Comparison of ENCODE assay signal across 12 mouse cellular contexts in the genomic region with DNA sequence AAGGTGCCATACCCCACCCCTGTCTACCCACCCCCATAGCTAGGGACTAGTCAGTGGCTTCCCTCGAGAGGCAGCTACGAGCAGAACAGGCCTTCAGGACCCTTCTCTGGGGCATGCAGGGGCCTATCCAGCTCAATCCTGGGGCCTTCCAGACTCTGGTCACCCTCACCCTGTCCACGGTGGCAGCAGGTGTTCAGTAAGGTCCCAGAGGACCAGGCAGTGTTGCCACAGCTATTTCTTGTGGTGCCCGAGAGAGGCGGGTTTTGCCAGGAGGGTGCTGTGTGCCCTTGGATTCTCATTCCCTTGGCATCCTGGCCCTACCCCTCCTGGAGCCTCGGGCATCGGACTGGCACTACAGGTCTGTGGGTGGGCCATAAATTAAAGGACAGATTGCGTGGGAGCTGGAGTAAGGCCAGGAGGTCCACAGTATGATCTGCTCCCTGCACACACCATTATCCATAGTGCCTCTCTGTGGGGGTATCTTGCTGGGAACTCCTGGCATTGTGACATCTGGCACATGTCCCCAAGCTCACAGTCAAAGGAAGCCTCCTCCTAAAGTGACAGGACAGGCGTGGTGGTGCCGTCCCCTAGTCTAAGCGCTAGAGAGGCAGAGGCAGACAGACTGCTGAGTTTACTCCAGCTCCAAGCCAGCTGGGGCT. TPM values are rescaled to one million over a fixed set of nuclear protein-coding genes. Genes with fewer than 3 reads are reported as not detected.
DNase-seq lines count a peak whose midpoint lies in the region; ATAC-seq and TF ChIP-seq lines count a peak whose summit lies in the region.
"Had no signal": no experiment of that assay in that cellular context is flagged by ENCODE, and none has a peak within 500 bp of the region (broad histone marks: within the 10 kb centered on the region; RNA-seq: fewer than 3 reads in every experiment).

No protein-coding gene starts in this region.

- no peaks in the 10 kb centered on the region for H3K36me3 ChIP-seq in forebrain, embryonic 10.5 days (replicated peaks)
- H3K36me3 ChIP-seq in forebrain, embryonic 11.5 days (ENCODE audit: control insufficient read depth, insufficient read depth, low read length) = no peaks in the 10 kb centered on the region
- no peaks in the 10 kb centered on the region for H3K36me3 ChIP-seq in midbrain, embryonic 14.5 days (ENCODE audit: control insufficient read depth, insufficient read depth, low read length)
- no peaks in the 10 kb centered on the region for H3K36me3 ChIP-seq in midbrain, embryonic 16.5 days (ENCODE audit: control insufficient read depth, insufficient read depth, low read length)
- no peaks in the 10 kb centered on the region for H3K36me3 ChIP-seq in hindbrain, postnatal 0 days (ENCODE audit: insufficient read depth, low read length)
- no peaks in the 10 kb centered on the region for H3K36me3 ChIP-seq in thymus, adult 2 months (ENCODE audit: control insufficient read depth, insufficient read depth, low read length)
- H3K36me3 ChIP-seq: heart, embryonic 10.5 days had no signal

- H3K4me2 ChIP-seq in forebrain, embryonic 11.5 days (ENCODE audit: low read depth, low read length, severe bottlenecking) = no peak overlapping the region
- H3K4me2 ChIP-seq in midbrain, embryonic 14.5 days (ENCODE audit: low read length) = no peak overlapping the region
- no peak overlapping the region for H3K4me2 ChIP-seq in midbrain, embryonic 16.5 days (ENCODE audit: low read length)
- no peak overlapping the region for H3K4me2 ChIP-seq in hindbrain, postnatal 0 days (ENCODE audit: low read depth, low read length)

- no peaks in the 10 kb centered on the region for H3K9me3 ChIP-seq in forebrain, embryonic 10.5 days
- H3K9me3 ChIP-seq in forebrain, embryonic 11.5 days (ENCODE audit: control insufficient read depth, low read length) = no peaks in the 10 kb centered on the region
- no peaks in the 10 kb centered on the region for H3K9me3 ChIP-seq in midbrain, embryonic 14.5 days (ENCODE audit: control insufficient read depth, low read length)
- no peaks in the 10 kb centered on the region for H3K9me3 ChIP-seq in midbrain, embryonic 16.5 days (replicated peaks; ENCODE audit: control insufficient read depth, low read length, poor library complexity, severe bottlenecking)
- no peaks in the 10 kb centered on the region for H3K9me3 ChIP-seq in hindbrain, postnatal 0 days (ENCODE audit: low read length)
- H3K9me3 ChIP-seq: heart, embryonic 10.5 days; megakaryocyte, embryonic 14.5 days had no signal

- peaks cover 47% of the 10 kb centered on the region for H3K4me1 ChIP-seq in forebrain, embryonic 10.5 days
- H3K4me1 ChIP-seq in forebrain, embryonic 11.5 days (replicated peaks; ENCODE audit: control insufficient read depth, insufficient read depth, low read length) = peaks cover 6% of the 10 kb centered on the region; the same call in 1 of the 2 replicates
- peaks cover 14% of the 10 kb centered on the region; the same call in 1 of the 2 replicates for H3K4me1 ChIP-seq in midbrain, embryonic 14.5 days (ENCODE audit: control insufficient read depth, insufficient read depth, low read length)
- H3K4me1 ChIP-seq in midbrain, embryonic 16.5 days (ENCODE audit: control insufficient read depth, insufficient read depth, low read length) = peaks cover 10% of the 10 kb centered on the region; the same call in 1 of the 2 replicates
- H3K4me1 ChIP-seq in hindbrain, postnatal 0 days (ENCODE audit: insufficient read depth, low read length) = no peaks in the 10 kb centered on the region; the same call in 1 of the 2 replicates
- H3K4me1 ChIP-seq in thymus, adult 2 months (replicated peaks; ENCODE audit: control insufficient read depth, insufficient read depth, low read length) = peaks cover 8% of the 10 kb centered on the region

- no peak overlapping the region; the same call in 1 of the 2 replicates for H3K9ac ChIP-seq in forebrain, embryonic 11.5 days (ENCODE audit: low read length)
- no peak overlapping the region for H3K9ac ChIP-seq in midbrain, embryonic 14.5 days (replicated peaks; ENCODE audit: low read length)
- no peak overlapping the region for H3K9ac ChIP-seq in midbrain, embryonic 16.5 days (ENCODE audit: low read depth, low read length)
- H3K9ac ChIP-seq in hindbrain, postnatal 0 days (replicated peaks; ENCODE audit: low read length) = no peak overlapping the region

- 0 out of 2 replicates have a peak overlapping the region, but pooled peaks have one; percentile 22 for H3K27ac ChIP-seq in forebrain, embryonic 10.5 days
- no peak overlapping the region for H3K27ac ChIP-seq in forebrain, embryonic 11.5 days (ENCODE audit: low read depth, low read length)
- no peak overlapping the region for H3K27ac ChIP-seq in midbrain, embryonic 14.5 days (replicated peaks; ENCODE audit: low read depth, low read length)
- H3K27ac ChIP-seq in midbrain, embryonic 16.5 days (ENCODE audit: low read length) = no peak overlapping the region
- H3K27ac ChIP-seq in hindbrain, postnatal 0 days = no peak overlapping the region
- H3K27ac ChIP-seq in thymus, adult 2 months (ENCODE audit: control insufficient read depth, insufficient read depth, low read length) = no peak overlapping the region
- H3K27ac ChIP-seq: heart, embryonic 10.5 days had no signal

- H3K27me3 ChIP-seq in forebrain, embryonic 10.5 days (ENCODE audit: poor library complexity, severe bottlenecking) = peaks cover 61% of the 10 kb centered on the region
- no peaks in the 10 kb centered on the region for H3K27me3 ChIP-seq in forebrain, embryonic 11.5 days (ENCODE audit: control insufficient read depth, insufficient read depth, low read length)
- H3K27me3 ChIP-seq in midbrain, embryonic 14.5 days (ENCODE audit: control insufficient read depth, insufficient read depth, low read length) = no peaks in the 10 kb centered on the region
- H3K27me3 ChIP-seq in midbrain, embryonic 16.5 days (ENCODE audit: control insufficient read depth, insufficient read depth, low read depth, low read length) = no peaks in the 10 kb centered on the region
- H3K27me3 ChIP-seq in hindbrain, postnatal 0 days (ENCODE audit: insufficient read depth, low read length) = no peaks in the 10 kb centered on the region
- no peaks in the 10 kb centered on the region for H3K27me3 ChIP-seq in thymus, adult 2 months (ENCODE audit: control insufficient read depth, insufficient read depth, low read length)

- H3K4me3 ChIP-seq in forebrain, embryonic 10.5 days = no peak overlapping the region
- no peak overlapping the region for H3K4me3 ChIP-seq in forebrain, embryonic 11.5 days (ENCODE audit: low read depth, low read length)
- no peak overlapping the region for H3K4me3 ChIP-seq in midbrain, embryonic 14.5 days (replicated peaks; ENCODE audit: low read depth, low read length)
- no peak overlapping the region for H3K4me3 ChIP-seq in midbrain, embryonic 16.5 days (ENCODE audit: low read depth, low read length)
- H3K4me3 ChIP-seq in hindbrain, postnatal 0 days (ENCODE audit: low read length) = no peak overlapping the region
- H3K4me3 ChIP-seq in thymus, adult 2 months (ENCODE audit: control insufficient read depth, insufficient read depth, low read length) = no peak overlapping the region
- H3K4me3 ChIP-seq: heart, embryonic 10.5 days; megakaryocyte, embryonic 14.5 days had no signal

- 63% methylated on average over 11 of the region's 11 CpGs for WGBS in forebrain, embryonic 10.5 days
- 71% methylated on average over 11 of the region's 11 CpGs for WGBS in forebrain, embryonic 11.5 days
- WGBS in midbrain, embryonic 14.5 days = 55% methylated on average over 11 of the region's 11 CpGs
- WGBS in midbrain, embryonic 16.5 days = 51% methylated on average over 11 of the region's 11 CpGs
- 26% methylated on average over 11 of the region's 11 CpGs for WGBS in hindbrain, postnatal 0 days
- WGBS in thymus, adult 2 months = 92% methylated on average over 11 of the region's 11 CpGs

- TF ChIP-seq POLR2A in thymus, adult 2 months (IDR thresholded peaks at IDR 0.05; ENCODE audit: control insufficient read depth, extremely low read depth, insufficient read depth, low read length, poor library complexity) = no peak

- no peak for TF ChIP-seq CTCF in hindbrain, postnatal 0 days (IDR thresholded peaks at IDR 0.05; ENCODE audit: low read depth)
- TF ChIP-seq CTCF in thymus, adult 2 months (IDR thresholded peaks at IDR 0.05; ENCODE audit: borderline replicate concordance, control insufficient read depth, extremely low read depth, insufficient read depth, low read length, poor library complexity) = no peak

- DNase-seq in forebrain, embryonic 10.5 days (ENCODE audit: extremely low spot score, low spot score) = no peak
- no peak for DNase-seq in forebrain, embryonic 11.5 days (ENCODE audit: low spot score)
- peak; percentile 41 for DNase-seq in midbrain, embryonic 14.5 days
- peak; percentile 65 for DNase-seq in adrenal gland, postnatal 25 days
- DNase-seq in hindbrain, postnatal 0 days (ENCODE audit: low spot score) = peak; percentile 71
- DNase-seq in layer of hippocampus, adult 8-10 months (ENCODE audit: low spot score in 2 of 2) = no peak
- no peak for DNase-seq in thymus, adult 2 months
- DNase-seq: layer of hippocampus, adult 9-11 months had no signal

- no peak for ATAC-seq in forebrain, embryonic 11.5 days (replicated peaks; ENCODE audit: low FRiP score)
- ATAC-seq in midbrain, embryonic 14.5 days (ENCODE audit: low FRiP score, low TSS enrichment) = no peak
- no peak for ATAC-seq in midbrain, embryonic 16.5 days
- ATAC-seq in hindbrain, postnatal 0 days = peak; percentile 61

RNA-seq across cellular contexts. Expression of a gene that starts 9.2 kb away (rescaled TPM):
- 0.06 and 0.10 TPM in 2 replicates for polyA plus RNA-seq in forebrain, embryonic 10.5 days (2016; fragmentation: Nextera tagmentation; extraction: Ambion mirVana)
- 0.12 TPM in 1 of 2 replicates, not detected in the other for polyA plus RNA-seq in forebrain, embryonic 11.5 days (2014; fragmentation: Nextera tagmentation; extraction: Ambion mirVana)
- polyA plus RNA-seq in midbrain, embryonic 14.5 days (2014; fragmentation: Nextera tagmentation; extraction: Ambion mirVana) = 0.12 TPM in 1 of 2 replicates, not detected in the other
- polyA plus RNA-seq in midbrain, embryonic 16.5 days (2015; fragmentation: Nextera tagmentation; extraction: Ambion mirVana) = 0.07 and 0.09 TPM in 2 replicates
- not detected in 2 replicates for total RNA-seq in adrenal gland, postnatal 25 days (2021)
- 0.25 TPM in 1 of 2 replicates, not detected in the other for total RNA-seq in hindbrain, postnatal 0 days (2014; rRNA removed)
- polyA plus RNA-seq in hindbrain, postnatal 0 days (2015; fragmentation: Nextera tagmentation; extraction: Ambion mirVana) = 0.05 TPM in 1 of 2 replicates, not detected in the other
- total RNA-seq in layer of hippocampus, adult 8-10 months (2022) = under 1 TPM in 2 of 4 experiments, not detected in 2; 0.08 to 0.16 TPM
- 0.85 and 0.89 TPM in 2 replicates for polyA plus RNA-seq in thymus, adult 2 months (2012; rRNA removed)
- total RNA-seq: liver, adult 2 months had no signal
- polyA plus RNA-seq: liver, adult 2 months had no signal

RNA-seq across cellular contexts. Expression of a gene that starts 25.9 kb away (rescaled TPM):
- 0.16 and 0.23 TPM in 2 replicates for polyA plus RNA-seq in forebrain, embryonic 10.5 days (2016; fragmentation: Nextera tagmentation; extraction: Ambion mirVana)
- polyA plus RNA-seq in forebrain, embryonic 11.5 days (2014; fragmentation: Nextera tagmentation; extraction: Ambion mirVana) = not detected in 2 replicates
- not detected in 2 replicates for polyA plus RNA-seq in midbrain, embryonic 14.5 days (2014; fragmentation: Nextera tagmentation; extraction: Ambion mirVana)
- polyA plus RNA-seq in midbrain, embryonic 16.5 days (2015; fragmentation: Nextera tagmentation; extraction: Ambion mirVana) = not detected in 2 replicates
- total RNA-seq in adrenal gland, postnatal 25 days (2021) = not detected in 2 replicates
- not detected in 2 replicates for total RNA-seq in hindbrain, postnatal 0 days (2014; rRNA removed)
- 0.05 TPM in 2 replicates for polyA plus RNA-seq in hindbrain, postnatal 0 days (2015; fragmentation: Nextera tagmentation; extraction: Ambion mirVana)
- total RNA-seq in layer of hippocampus, adult 8-10 months (2022) = not detected
- 2.6 and 3.7 TPM in 2 replicates for polyA plus RNA-seq in thymus, adult 2 months (2012; rRNA removed)
- total RNA-seq: liver, adult 2 months had no signal
- polyA plus RNA-seq: liver, adult 2 months had no signal

Comparison
In these comparisons a context has a peak if more than half of its experiments do, and no peak if none do; other contexts are left out.
1. DNase-seq: peak in midbrain, embryonic 14.5 days (single experiment), adrenal gland, postnatal 25 days (single experiment) and hindbrain, postnatal 0 days (single experiment); none in forebrain, embryonic 10.5 days (single experiment), forebrain, embryonic 11.5 days (single experiment), layer of hippocampus, adult 8-10 months (0 of 2) and thymus, adult 2 months (single experiment).